Mouse (Mus musculus): ENCODE measurements around the gene Zswim3.

Gene Zswim3

GRCm38 (mm10) chr2:164803921-164804313 is 981 bp upstream of the Zswim3 start:
- no peak for DNase-seq (ENCODE audit: extremely low spot score, low spot score)

GRCm38 (mm10) chr2:164805332-164805718 is 427 bp downstream of the Zswim3 start:
- DNase-seq (ENCODE audit: extremely low spot score, low spot score): no peak

- no peak for DNase-seq (ENCODE audit: extremely low spot score, low spot score)
Observed at GRCm38 (mm10) chr2:164806614-164807013, 1.7 kb downstream of the Zswim3 start.

- DNase-seq (ENCODE audit: extremely low spot score, low spot score): no peak
Observed at GRCm38 (mm10) chr2:164813557-164813956, 8.7 kb downstream of the Zswim3 start.

GRCm38 (mm10) chr2:164815348-164815747 is 10.4 kb downstream of the Zswim3 start:
- DNase-seq (ENCODE audit: extremely low spot score, low spot score): no peak

- DNase-seq (ENCODE audit: extremely low spot score, low spot score): no peak
Observed at GRCm38 (mm10) chr2:164815821-164816220, 10.9 kb downstream of the Zswim3 start.

GRCm38 (mm10) chr2:164817206-164817605 is 12.3 kb downstream of the Zswim3 start:
- DNase-seq (ENCODE audit: extremely low spot score, low spot score): no peak

- no peak for DNase-seq (ENCODE audit: extremely low spot score, low spot score)
Observed at GRCm38 (mm10) chr2:164817703-164818102, 12.8 kb downstream of the Zswim3 start.

- DNase-seq (ENCODE audit: extremely low spot score, low spot score): no peak
Observed at GRCm38 (mm10) chr2:164821060-164821459, 16.2 kb downstream of the Zswim3 start.

GRCm38 (mm10) chr2:164822636-164823165 is 17.8 kb downstream of the Zswim3 start, which contains the start of gene Zswim1:
Zswim1 (plus strand) TSS chr2:164822686.
- peak; percentile 98 for DNase-seq (ENCODE audit: extremely low spot score, low spot score)

- no peak for DNase-seq (ENCODE audit: extremely low spot score, low spot score)
Observed at GRCm38 (mm10) chr2:164823181-164823585, 18.3 kb downstream of the Zswim3 start.

GRCm38 (mm10) chr2:164823969-164824368 is 19.1 kb downstream of the Zswim3 start:
- no peak for DNase-seq (ENCODE audit: extremely low spot score, low spot score)

- no peak for DNase-seq (ENCODE audit: extremely low spot score, low spot score)
Observed at GRCm38 (mm10) chr2:164825521-164825920, 20.6 kb downstream of the Zswim3 start.

- DNase-seq (ENCODE audit: extremely low spot score, low spot score): no peak
Observed at GRCm38 (mm10) chr2:164827146-164827850, 22.4 kb downstream of the Zswim3 start.

- no peak for DNase-seq (ENCODE audit: extremely low spot score, low spot score)
Observed at GRCm38 (mm10) chr2:164828437-164828836, 23.5 kb downstream of the Zswim3 start, which contains the start of gene Spata25. Spata25 (minus strand) TSS chr2:164828537.

GRCm38 (mm10) chr2:164829090-164829489 is 24.2 kb downstream of the Zswim3 start:
- no peak for DNase-seq (ENCODE audit: extremely low spot score, low spot score)

GRCm38 (mm10) chr2:164831029-164831428 is 26.1 kb downstream of the Zswim3 start:
- no peak for DNase-seq (ENCODE audit: extremely low spot score, low spot score)

- DNase-seq (ENCODE audit: extremely low spot score, low spot score): no peak
Observed at GRCm38 (mm10) chr2:164832032-164832747, 27.3 kb downstream of the Zswim3 start.

- peak; percentile 65 for DNase-seq (ENCODE audit: extremely low spot score, low spot score)
Observed at GRCm38 (mm10) chr2:164832748-164833301, 27.9 kb downstream of the Zswim3 start, which contains the start of gene Ctsa. Ctsa (plus strand) TSS chr2:164832873.

GRCm38 (mm10) chr2:164833314-164833959 is 28.5 kb downstream of the Zswim3 start, which contains the start of gene Neurl2:
Neurl2 (minus strand) TSS chr2:164833456.
- DNase-seq (ENCODE audit: extremely low spot score, low spot score): peak; percentile 98

GRCm38 (mm10) chr2:164834531-164834930 is 29.6 kb downstream of the Zswim3 start:
- no peak for DNase-seq (ENCODE audit: extremely low spot score, low spot score)

Data from neural tube, embryonic 10.5 days (tissue).